Mouse (Mus musculus): Measurements from ENCODE around the gene Poll.
"Not testable (repeated sequence)": the region's sequence is repeated elsewhere in the genome, so short reads cannot be mapped to it uniquely, and the experiment has no call there.

Gene Poll

GRCm38 (mm10) chr19:45577141-45577750 lies 16.9 kb upstream of the Poll start:
- no peak for DNase-seq (ENCODE audit: low spot score in 2 of 2)

GRCm38 (mm10) chr19:45575632-45576001 lies 15.3 kb upstream of the Poll start:
- no peak for DNase-seq (ENCODE audit: low spot score in 2 of 2)

- no peak for DNase-seq (ENCODE audit: low spot score in 2 of 2)
Observed at GRCm38 (mm10) chr19:45574941-45575631, 14.8 kb upstream of the Poll start.

GRCm38 (mm10) chr19:45574339-45574898 lies 14.1 kb upstream of the Poll start:
- DNase-seq (ENCODE audit: low spot score in 2 of 2) = no peak

- DNase-seq (ENCODE audit: low spot score in 2 of 2) = peak; percentile 70 to 80
Observed at GRCm38 (mm10) chr19:45573861-45574267, 13.5 kb upstream of the Poll start.

GRCm38 (mm10) chr19:45573033-45573432 lies 12.7 kb upstream of the Poll start:
- no peak for DNase-seq (ENCODE audit: low spot score in 2 of 2)

GRCm38 (mm10) chr19:45567367-45567766 lies 7.0 kb upstream of the Poll start:
- DNase-seq (ENCODE audit: low spot score in 2 of 2) = no peak

GRCm38 (mm10) chr19:45565925-45566715 lies 5.8 kb upstream of the Poll start:
- no peak for DNase-seq (ENCODE audit: low spot score in 2 of 2)

- DNase-seq (ENCODE audit: low spot score in 2 of 2) = no peak
Observed at GRCm38 (mm10) chr19:45554136-45554535, 6.2 kb downstream of the Poll start.

- no peak for DNase-seq (ENCODE audit: low spot score in 2 of 2)
Observed at GRCm38 (mm10) chr19:45552187-45552586, 8.1 kb downstream of the Poll start.

GRCm38 (mm10) chr19:45549948-45550347 lies 10.4 kb downstream of the Poll start:
- no peak for DNase-seq (ENCODE audit: low spot score in 2 of 2)

- no peak for DNase-seq (ENCODE audit: low spot score in 2 of 2)
Observed at GRCm38 (mm10) chr19:45549128-45549915, 11.0 kb downstream of the Poll start.

- DNase-seq (ENCODE audit: low spot score in 2 of 2) = not testable (repeated sequence)
Observed at GRCm38 (mm10) chr19:45548196-45548595, 12.1 kb downstream of the Poll start.

GRCm38 (mm10) chr19:45544925-45545321 lies 15.4 kb downstream of the Poll start:
- DNase-seq (ENCODE audit: low spot score in 2 of 2) = peak; percentile 79 to 84

GRCm38 (mm10) chr19:45544152-45544924 lies 16.0 kb downstream of the Poll start:
- no peak for DNase-seq (ENCODE audit: low spot score in 2 of 2)

GRCm38 (mm10) chr19:45542061-45542460 lies 18.3 kb downstream of the Poll start:
- DNase-seq (ENCODE audit: low spot score in 2 of 2) = no peak

GRCm38 (mm10) chr19:45541409-45542041 lies 18.8 kb downstream of the Poll start:
- DNase-seq (ENCODE audit: low spot score in 2 of 2) = no peak

GRCm38 (mm10) chr19:45540657-45541408 lies 19.5 kb downstream of the Poll start:
- DNase-seq (ENCODE audit: low spot score in 2 of 2) = no peak

GRCm38 (mm10) chr19:45537505-45537904 lies 22.8 kb downstream of the Poll start:
- no peak for DNase-seq (ENCODE audit: low spot score in 2 of 2)

GRCm38 (mm10) chr19:45535929-45536328 lies 24.4 kb downstream of the Poll start:
- no peak for DNase-seq (ENCODE audit: low spot score in 2 of 2)

All from urinary bladder, postnatal 4 days (tissue).